Mouse (Mus musculus) megakaryocyte, embryonic 14.5 days (primary cell): ENCODE results near the gene Lmo3. TPM values are rescaled to one million over a fixed set of nuclear protein-coding genes. Genes with fewer than 3 reads are reported as not detected.

Source experiments
- H3K27me3 ChIP-seq: replicated peaks from 2 replicates; pipeline ENCODE3; 2012; ENCODE audit warnings: inconsistent platforms
- H3K36me3 ChIP-seq: replicated peaks from 2 replicates; pipeline ENCODE3; 2012; ENCODE audit warnings: low read length, inconsistent platforms, mixed read lengths
- H3K4me1 ChIP-seq: 2 replicates; pipeline ENCODE4 v1.6.1; 2012; ENCODE audit warnings: inconsistent platforms
- H3K4me3 ChIP-seq: replicated peaks from 2 replicates; pipeline ENCODE3; 2012; ENCODE audit warnings: moderate library complexity, mild to moderate bottlenecking, inconsistent platforms
- H3K9me3 ChIP-seq: 2 replicates; pipeline ENCODE4 v1.6.1; 2012; ENCODE audit warnings: inconsistent platforms
- FLI1 ChIP-seq: IDR thresholded peaks from 2 replicates; pipeline ENCODE4 v1.6.1; 2012; ENCODE audit warnings: low read length, inconsistent platforms, mixed read lengths
- GATA1 ChIP-seq: IDR thresholded peaks from 3 replicates; pipeline ENCODE4 v1.6.1; 2012; ENCODE audit warnings: mixed read lengths, low read length, inconsistent platforms, borderline replicate concordance
- polyA plus RNA-seq: library from polyadenylated mRNA; stranded (reverse); fragments of >175 nt; gene quantifications from 2 replicates; pipeline ENCODE4 v1.2.3, GENCODE M21; 2012; ENCODE audit warnings: low replicate concordance; ENCODE audit not compliant: insufficient read depth

Gene Lmo3
- polyA plus RNA-seq, 1 experiment, result not detected

DNA sequence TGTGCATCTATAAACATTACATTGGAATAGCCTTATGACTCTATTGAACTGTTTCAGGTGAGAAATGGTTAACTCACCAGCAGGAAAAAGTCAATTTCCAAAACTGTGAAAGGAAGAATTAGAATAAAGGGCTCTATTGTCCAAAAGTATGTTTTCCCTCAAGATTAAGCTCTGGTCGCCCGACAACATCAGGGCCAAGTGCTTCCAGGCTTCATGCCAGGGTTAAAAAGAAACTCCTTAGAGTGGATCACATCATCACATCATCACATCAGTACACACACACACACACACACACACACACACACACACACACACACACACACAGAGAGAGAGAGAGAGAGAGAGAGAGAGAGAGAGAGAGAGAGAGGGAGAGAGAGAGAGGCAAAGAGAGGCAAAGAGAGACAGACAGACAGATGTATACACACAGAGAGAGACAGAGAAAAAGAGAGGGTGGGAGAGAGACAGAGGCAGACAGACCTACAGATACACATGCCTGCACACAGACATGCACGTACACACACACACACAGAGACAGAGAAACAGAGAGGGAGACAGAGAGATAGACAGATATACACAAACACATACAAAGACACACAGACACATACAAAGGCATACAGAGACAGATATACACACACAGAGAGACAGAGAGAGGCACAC lies 255.9 kb downstream of the Lmo3 start:
- Histone ChIP-seq H3K4me1 (no peaks in the 10 kb centered on the region), H3K36me3 (no peaks in the 10 kb centered on the region), H3K9me3 (peaks cover 16% of the 10 kb centered on the region), H3K27me3 (no peaks in the 10 kb centered on the region), H3K4me3 (no peak overlapping the region)
- TF ChIP-seq GATA1 (no peak), FLI1 (no peak)

DNA sequence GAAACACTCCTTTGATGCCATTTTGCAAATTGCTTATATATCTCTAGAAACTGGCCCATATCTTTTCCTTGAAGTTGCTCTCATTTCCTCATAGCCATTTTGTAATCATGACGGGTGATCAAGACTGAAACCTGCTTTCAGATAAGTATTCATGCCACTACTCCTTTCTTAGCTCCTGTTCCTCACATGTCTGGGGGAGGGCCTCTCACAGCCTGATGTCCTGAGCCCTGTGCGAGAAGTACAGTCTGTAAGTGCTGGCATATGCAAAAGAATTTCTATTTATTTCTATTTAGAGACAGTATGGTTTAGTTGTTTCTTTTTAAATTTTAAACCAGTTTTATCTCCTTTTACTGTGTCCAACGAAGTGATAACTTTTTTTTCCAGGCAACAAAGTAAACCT lies 256.6 kb downstream of the Lmo3 start:
- TF ChIP-seq GATA1 (no peak), FLI1 (no peak)
- Histone ChIP-seq H3K4me1 (no peaks in the 10 kb centered on the region), H3K27me3 (no peaks in the 10 kb centered on the region), H3K9me3 (peaks cover 14% of the 10 kb centered on the region), H3K4me3 (no peak overlapping the region), H3K36me3 (no peaks in the 10 kb centered on the region)

DNA sequence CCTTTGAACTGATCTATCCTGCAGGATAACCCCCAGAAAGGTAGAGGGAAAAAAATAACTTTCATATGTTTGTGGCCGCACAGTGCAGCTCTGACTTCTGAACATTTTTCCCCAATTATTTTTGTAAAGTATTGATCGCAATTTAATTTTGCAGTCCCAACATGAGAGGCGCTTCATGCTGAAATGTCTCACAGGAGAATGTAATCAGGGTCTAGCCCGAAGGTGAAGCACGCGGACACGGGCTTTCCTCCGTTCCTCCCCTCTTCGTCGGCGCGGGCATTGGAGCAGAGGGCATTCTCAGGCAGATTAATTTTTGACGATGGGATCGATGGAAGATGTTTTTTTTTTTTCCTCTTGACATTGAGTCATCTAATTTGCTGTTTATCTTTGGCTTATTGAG lies 258.4 kb downstream of the Lmo3 start:
- TF ChIP-seq GATA1 (no peak), FLI1 (no peak)
- no peaks in the 10 kb centered on the region for H3K36me3 ChIP-seq
- H3K4me3 ChIP-seq, result no peak overlapping the region
- H3K4me1 ChIP-seq, result no peaks in the 10 kb centered on the region
- peaks cover 19% of the 10 kb centered on the region for H3K9me3 ChIP-seq
- H3K27me3 ChIP-seq, result no peaks in the 10 kb centered on the region

DNA sequence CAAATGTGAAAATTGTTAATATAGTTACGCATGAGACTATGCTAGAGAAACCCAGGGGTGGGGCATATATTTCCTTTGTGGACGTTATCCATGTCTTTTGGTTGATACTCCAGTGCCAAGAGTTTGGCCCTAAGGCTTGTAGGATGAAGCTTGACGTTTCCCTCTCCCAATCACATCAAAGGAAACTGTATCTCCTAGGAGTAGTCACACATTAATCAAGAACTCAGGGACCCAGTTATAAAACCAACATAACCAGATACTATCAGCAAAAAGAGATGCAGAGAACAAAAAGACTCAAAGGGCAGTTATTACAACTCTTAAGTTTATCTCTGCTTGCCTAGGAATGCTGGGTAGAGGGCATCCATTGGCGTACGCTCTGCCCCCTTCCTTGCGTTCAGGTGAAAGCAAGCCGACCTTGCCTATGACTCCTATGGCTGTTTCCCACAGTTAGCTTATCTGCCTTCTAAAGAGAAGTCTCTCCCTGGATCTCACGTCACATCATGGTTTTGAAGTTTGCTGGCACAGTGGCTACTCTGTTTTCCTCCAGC lies 261.5 kb downstream of the Lmo3 start:
- H3K27me3 ChIP-seq, result no peaks in the 10 kb centered on the region
- TF ChIP-seq FLI1, result no peak
- no peak for TF ChIP-seq GATA1
- no peaks in the 10 kb centered on the region for H3K4me1 ChIP-seq
- no peaks in the 10 kb centered on the region for H3K36me3 ChIP-seq
- H3K9me3 ChIP-seq, result peaks cover 28% of the 10 kb centered on the region
- H3K4me3 ChIP-seq, result no peak overlapping the region

Other genes with a start within 250 kb of the Lmo3 start
- gene Igbp1b, start 76.6 kb upstream of the Lmo3 start, polyA plus RNA-seq, result not detected in 2 replicates